Mouse (Mus musculus) MEL (cell line): ENCODE measurements at regions not wholly inside any gene's neighbourhood (a gene's known extent, or its start where the extent isn't known, plus 50 kb on each side); places are given as distances from the start of the nearest gene placed in this dataset.

Source experiments
- CTCF ChIP-seq, 3 experiments: IDR thresholded peaks in 2 of 3; conservative IDR thresholded peaks in 1 of 3; 2 replicates each; pipeline ENCODE4 v1.5.1; 2011 to 2012; ENCODE audit warnings: low read length in 3 of 3, low read depth in 2 of 3, mild to moderate bottlenecking in 2 of 3, improper control_type of control experiment in 1 of 3, inconsistent platforms in 1 of 3, mixed read lengths in 1 of 3, moderate library complexity in 1 of 3; ENCODE audit not compliant: control insufficient read depth in 1 of 3, insufficient read depth in 1 of 3, poor library complexity in 1 of 3, severe bottlenecking in 1 of 3
- POLR2A ChIP-seq, 2 experiments: IDR thresholded peaks; 2 replicates each; pipeline ENCODE4 v1.6.1; 2011 to 2012; ENCODE audit warnings: low read length in 2 of 2, mild to moderate bottlenecking in 2 of 2, control low read depth in 1 of 2, improper control_type of control experiment in 1 of 2, low read depth in 1 of 2, moderate library complexity in 1 of 2; ENCODE audit not compliant: control insufficient read depth in 1 of 2, insufficient read depth in 1 of 2, poor library complexity in 1 of 2
- POLR2AphosphoS2 ChIP-seq: IDR thresholded peaks from 2 replicates; pipeline ENCODE4 v1.6.1; 2011; ENCODE audit warnings: low read length, improper control_type of control experiment
- ZNF384 ChIP-seq: IDR thresholded peaks from 2 replicates; pipeline ENCODE4 v1.6.1; 2012; ENCODE audit warnings: low read depth, mild to moderate bottlenecking, inconsistent platforms, low read length, improper control_type of control experiment

- no peak for TF ChIP-seq ZNF384
- TF ChIP-seq POLR2AphosphoS2: no peak
- TF ChIP-seq POLR2A (IDR thresholded peaks at IDR 0.05; ENCODE audit: control insufficient read depth in 1 of 2, insufficient read depth in 1 of 2, low read depth in 1 of 2, low read length in 2 of 2, poor library complexity in 1 of 2): no peak
- no peak for TF ChIP-seq CTCF (IDR thresholded peaks at IDR 0.05 in 2 of 3, conservative IDR thresholded peaks at IDR 0.05 in 1 of 3; ENCODE audit: control insufficient read depth in 1 of 3, insufficient read depth in 1 of 3, low read depth in 2 of 3, low read length in 3 of 3, poor library complexity in 1 of 3, severe bottlenecking in 1 of 3)
Measured at GRCm38 (mm10) chr2:146581220-146581619, 69.1 kb upstream of the Ralgapa2 start.
